Mouse (Mus musculus) urinary bladder, postnatal 36 days (tissue): ENCODE measurements around the gene Kremen1.

Experiments used
- DNase-seq, 2 experiments: peaks; one replicate each; pipeline ENCODE4 v3.0.0; 2022; ENCODE audit warnings: low spot score in 2 of 2, mixed read lengths in 1 of 2

Gene Kremen1

DNA sequence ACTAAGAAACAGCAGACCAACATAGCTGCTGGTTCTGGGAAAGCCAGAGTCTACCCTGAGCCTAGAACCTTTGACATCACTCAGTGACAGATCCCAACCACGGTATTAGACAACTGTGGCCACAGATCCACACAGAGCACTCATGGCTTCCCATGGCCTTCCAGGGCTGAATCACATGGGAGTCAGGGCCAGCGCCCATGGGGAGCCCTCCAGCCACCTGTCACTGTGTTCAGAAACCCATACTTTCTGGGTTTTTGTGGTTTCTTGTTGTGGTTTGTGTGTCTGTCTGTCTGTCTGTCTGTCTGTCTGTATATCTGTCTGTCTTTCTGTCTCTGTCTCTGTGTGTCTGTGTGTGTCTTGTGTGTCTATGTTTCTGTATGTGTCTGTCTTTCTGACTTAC lies 85.5 kb downstream of the Kremen1 start:
- no peak for DNase-seq

DNA sequence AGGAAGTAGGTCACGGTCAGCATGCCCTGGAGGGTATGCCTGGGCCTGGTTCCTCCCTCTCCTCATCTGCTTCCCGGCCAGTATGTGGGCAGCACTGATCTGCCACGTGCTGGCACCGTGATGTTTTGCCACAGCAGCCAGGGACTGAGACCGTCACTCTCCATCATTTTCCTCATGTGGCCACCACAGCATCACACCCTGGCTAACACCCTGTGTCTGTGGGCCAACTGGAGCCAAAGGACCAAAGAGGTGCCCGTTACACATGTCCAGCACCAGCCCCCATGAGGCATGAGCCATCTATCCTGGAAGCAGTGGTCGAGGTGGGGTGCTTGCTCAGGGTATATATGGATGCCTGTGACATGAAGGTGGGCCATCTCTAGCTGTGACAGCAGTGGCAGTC lies 86.2 kb downstream of the Kremen1 start:
- no peak for DNase-seq

DNA sequence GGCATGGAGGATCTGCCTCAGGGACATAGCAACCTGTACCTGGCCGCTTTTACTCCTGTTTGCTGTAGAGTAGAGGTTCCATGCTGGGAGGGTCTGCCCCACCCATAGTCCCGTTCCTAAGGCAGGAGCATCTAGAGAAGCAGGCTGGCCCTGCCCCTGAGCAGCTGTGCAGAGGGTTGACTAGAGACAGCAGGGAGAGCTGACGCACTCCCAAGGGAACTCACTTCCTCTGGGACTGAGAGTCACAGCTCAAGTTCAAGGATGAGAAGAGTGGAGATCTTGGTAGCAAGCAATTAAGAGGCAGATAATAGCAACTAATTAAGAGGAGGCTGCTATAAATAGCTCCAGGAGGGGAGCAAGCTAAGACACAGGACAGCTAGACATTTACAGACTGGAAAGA lies 88.5 kb downstream of the Kremen1 start:
- no peak for DNase-seq

DNA sequence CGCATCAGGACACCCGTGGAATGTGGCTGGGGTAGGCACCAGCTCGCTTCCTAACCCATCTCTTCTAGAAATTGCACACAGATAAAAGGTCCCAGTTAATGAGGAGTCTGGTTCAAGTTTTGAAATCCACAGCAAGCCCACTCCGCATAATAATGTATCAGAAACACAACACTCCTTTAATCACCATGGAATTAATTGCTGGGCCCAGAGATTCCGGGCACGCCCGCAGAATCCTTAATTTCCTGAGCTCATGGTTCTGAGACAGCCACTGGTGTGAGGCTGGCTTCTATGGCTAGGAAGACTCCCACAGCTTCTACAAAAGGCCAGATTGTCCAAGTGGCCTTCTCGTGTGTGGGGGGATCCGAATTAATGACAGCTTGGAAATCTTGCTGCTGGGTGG lies 94.0 kb downstream of the Kremen1 start:
- no peak for DNase-seq

DNA sequence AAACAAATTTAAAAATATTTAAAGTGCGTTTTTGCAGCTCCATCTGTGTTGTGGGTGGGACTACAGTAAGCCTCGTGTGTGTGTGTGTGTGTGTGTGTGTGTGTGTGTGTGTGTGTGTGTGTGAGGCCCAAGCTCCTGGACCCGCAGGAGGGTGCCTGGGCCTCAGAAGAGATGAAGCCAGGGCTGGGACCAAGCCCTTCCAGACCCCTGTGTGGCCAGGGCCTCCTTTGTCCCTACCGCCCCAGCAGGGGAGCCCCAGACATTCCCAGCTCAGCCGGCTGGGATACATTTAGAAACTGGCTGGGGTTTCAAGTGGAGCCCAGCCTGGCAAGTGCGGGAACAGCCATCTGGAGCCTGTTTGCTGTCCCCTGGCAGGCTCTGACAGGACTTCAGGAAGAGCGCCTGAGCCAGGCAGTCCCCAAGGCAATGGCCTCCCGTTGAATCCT lies 95.9 kb downstream of the Kremen1 start:
- DNase-seq = no peak

DNA sequence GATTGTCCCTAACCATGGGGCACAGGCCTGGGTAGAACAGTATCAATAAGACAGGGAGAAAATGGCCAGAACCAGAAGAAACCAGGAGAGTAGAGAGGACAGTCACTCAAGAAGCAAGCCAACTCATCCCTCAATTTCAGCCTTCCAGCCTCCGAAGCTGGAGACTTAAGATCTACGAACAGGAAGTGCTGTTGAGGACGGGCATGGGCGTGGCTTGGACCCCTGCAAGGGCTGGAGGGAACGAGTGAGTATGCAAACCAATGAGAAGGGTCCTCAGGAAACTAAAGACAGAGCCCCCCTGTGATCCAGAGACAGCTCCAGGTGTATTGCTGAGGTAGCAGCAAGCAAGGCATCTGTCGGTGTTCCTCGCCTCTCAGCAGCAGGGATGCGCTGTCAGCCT lies 97.0 kb downstream of the Kremen1 start:
- DNase-seq = no peak

DNA sequence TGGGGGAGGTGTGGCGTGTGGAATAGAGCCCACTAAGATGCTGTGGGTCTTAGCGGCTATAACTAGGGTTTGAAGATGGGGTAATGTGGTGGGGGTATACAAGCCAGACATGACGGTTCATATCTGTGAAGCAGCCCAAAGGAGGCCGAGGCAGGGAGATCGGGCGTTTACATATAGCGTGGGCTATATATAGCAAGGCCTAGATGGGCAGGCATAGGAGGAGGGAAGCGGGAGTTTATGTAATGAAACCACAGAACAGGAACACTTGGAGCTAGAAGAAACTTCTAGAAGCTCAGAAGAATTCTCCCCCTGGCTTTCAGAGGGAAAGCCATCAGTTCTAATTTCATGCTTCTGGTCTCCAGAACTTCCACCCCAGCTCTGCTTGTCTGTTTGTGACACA lies 97.9 kb downstream of the Kremen1 start:
- DNase-seq = no peak

DNA sequence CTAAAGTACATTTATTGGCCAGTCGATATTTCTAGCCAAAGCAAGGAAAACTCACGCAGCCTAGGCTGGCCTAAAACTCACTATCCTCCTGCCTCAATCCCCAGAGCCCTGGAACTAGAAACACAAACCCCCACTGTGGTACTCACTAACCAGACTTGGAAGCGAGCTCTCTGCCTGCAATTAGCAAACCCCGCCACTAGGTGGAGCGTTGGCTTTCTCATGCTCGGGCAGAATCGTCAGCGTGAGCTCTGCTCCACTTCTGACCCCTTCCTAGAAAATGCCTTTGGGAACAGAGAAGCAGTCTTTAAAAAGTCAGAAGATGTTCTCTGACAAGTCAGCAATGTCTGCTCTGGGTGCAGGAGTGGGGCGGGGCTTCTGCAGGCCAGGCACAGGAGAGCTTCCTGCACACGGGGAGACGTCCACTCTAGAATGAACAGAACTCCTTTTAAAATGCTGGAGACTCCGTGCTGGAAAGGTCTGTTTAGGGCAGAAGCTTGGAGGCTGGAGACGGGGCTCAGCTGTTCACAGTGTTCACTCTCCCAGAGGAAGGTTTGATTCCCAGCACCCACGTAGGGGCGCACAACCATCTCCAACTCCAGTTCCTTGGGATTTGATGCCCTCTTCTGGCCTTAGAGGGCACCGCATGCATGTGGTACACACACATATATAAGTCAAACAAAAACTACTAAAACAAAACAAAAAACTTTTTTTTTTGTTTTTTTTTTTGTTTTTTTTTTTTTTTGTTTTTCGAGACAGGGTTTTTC lies 100.5 kb downstream of the Kremen1 start:
- no peak for DNase-seq

DNA sequence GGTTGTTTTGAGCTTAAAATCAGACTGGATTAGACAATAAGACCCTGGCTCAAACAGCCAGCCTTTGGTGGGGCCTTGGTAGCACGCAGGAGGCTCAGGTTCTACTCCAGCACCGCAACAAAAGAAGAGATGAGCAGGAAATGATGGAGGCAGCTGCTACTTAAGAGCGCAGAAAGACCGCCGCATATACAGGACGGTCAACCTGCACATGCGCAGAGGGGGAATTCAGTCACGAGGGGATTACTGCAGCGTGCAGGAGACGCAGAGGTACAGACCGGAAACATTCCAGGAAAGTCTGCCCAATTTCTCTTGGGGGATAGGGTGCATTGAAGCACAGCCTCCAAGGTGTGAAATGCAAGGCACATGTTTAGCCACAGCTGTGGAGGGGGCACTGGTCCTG lies 103.3 kb downstream of the Kremen1 start:
- no peak for DNase-seq

DNA sequence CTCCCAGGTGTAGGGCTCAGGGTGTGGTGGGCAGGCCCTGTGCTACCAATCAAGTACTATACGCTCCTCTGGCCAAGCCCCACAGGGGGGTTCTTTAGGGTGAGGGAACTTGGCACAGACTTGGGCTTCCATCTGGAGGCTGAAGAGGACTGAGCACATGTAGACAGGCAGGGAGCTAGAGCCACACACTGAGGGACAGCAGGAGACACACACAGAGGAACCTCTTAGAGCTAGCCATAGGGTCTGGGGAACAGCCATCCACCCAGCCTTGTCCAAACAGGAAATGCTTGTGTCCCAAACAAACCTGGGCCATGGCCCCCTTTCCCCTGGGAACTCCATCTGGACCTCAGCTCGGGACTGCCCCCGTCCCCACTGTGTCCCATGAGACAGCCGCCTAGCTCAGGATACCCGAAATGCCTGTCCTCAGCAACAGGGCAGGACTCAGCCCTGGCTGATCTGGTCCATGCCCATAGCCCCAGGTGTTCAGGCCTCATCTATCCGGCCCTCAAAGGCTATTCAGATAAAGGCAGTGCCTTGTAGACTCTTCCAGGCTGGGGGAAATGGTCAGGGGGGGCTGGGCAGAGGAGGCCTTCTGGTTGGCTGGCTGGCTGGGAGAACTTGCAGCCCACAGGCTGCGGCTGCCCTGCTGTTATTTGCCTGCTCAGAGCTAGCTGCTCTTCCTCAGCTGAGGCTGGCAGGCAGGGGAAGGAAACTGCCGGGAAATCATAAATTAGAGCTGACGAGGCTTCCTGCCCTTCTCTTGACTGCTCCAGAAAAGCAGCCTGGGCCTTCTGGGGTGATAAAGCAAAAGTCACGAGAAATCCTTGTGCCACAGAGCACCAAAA lies 106.2 kb downstream of the Kremen1 start:
- no peak for DNase-seq

DNA sequence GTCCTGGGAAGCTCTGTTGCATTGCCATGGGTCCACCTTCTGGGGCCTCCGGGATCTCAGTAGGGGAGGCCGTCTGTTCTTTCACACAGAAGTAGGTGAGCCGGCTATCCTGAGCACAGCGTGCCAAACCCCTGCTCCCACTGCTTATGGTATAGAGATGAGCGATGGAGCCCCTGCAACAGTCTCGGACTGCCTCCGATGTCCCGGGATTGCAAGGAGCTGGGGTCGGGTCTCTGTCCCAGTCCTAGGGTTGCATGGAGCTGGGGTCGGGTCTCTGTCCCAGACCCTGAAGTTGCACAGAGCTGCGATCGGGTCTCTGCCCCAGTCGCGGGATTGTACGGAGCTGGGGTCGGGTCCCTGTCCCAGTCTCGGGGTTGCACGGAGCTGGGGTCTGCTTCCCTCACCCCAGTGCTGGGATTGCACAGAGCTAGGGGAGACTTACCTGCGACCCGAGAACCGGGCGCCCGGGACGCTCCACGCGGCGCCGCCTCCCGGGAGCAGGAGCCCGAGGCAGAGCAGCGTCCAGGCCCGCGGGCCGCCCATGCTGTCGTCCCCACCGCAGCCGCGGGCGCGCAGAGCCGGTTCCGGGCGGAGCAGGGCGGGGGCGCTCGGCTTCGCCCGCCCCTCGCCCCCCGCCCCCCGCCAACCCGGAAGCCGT lies 109.5 kb downstream of the Kremen1 start, which contains the start of gene Emid1:
TSS of gene Emid1 (minus strand) at position 578 of the 658 bp plus-strand sequence.
- no peak for DNase-seq

DNA sequence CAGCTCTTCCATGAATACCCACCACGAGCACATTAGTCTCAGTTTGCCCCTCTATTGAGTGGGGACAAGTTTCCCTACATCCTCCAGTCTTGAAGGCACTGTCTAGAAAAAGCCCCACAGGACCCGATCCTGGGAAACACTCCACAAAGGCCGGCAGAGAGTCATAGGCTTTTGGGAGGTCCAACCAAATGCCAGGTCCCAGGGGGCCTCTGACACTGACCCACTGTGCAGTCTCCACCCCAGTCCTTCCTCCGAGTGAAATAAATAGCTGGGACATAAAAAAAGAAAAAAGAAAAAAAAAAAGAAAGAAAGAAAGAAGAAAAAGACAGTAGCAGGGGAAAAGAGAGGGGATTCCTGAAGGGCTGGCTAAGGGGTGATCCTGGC lies 110.1 kb downstream of the Kremen1 start:
- no peak for DNase-seq

DNA sequence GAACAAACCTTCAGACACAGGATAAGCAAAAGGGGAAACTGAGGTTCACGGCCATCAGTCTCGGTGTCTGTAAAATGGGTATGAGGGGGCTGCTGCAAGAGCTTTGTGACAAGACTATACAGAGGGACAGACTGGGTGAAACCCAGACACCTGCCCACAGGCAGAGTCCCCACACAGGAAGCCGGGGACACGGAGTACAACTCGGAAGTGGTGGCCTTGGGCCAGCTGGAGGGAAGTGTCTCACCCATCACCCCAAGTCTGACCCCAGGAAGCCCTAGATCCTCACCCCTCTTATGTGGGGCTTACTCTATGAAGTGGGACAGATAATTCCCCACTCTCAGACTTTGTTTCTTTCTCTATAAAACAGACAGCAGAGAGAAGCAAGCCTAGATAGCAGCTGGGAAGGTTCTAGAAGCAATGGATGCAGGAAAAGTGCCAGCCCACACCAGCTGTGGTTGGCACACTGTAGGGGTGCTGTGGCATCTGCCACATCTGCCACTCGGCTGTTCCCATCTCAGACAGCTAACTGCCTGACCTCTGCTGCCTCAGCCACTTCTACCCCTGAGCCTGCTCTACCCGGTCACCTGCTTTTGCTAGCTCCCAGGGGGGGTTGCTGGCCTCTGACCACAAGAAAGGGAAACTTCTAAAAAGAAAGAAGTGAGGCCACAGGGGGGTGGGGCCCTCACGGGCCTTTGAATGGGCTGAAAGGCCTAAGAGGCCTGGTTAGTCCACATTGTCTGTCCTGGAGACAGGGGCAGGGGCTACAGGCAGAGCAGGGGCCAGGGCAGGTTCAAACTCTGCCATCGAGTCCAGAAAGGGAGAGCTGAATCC lies 110.7 kb downstream of the Kremen1 start:
- DNase-seq = no peak

DNA sequence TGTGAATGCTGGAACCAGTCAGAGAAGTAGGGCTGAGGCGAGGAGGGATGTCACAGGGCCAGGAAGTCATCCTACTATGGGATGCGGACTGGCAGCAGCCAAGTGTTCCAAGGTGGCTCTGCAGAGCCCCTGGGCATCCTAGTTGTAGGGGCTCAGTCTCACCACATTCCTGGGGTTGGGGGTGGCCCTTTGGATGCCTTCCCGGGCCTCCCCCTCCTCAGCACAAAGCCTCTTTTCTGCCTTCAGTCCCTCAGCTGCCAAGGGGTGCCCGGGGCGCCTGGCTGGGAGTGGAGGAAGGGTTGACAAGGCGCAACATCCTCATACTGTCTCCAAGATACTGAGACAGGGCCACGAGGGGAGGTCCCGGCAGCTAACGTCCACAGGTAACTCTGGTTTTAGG lies 111.4 kb downstream of the Kremen1 start:
- DNase-seq = no peak

DNA sequence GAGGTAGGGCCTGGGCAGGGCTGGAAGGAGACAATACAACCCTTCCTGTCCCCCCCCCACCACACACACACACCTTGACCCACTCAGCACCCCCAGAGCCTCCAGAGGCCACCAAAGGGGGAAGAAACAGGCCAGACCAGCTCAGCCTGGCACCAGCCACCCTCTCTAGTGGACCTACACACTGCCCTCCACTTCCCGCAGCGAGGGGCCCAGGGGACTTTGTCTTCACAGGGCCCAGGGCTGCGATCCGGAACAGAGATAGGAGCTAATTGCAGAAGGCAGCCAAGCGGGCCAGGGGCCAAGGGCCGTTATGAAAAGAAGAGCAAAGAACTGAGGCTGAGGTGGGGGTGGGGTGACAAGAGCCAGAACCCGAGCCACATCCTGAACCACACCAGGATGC lies 112.1 kb downstream of the Kremen1 start:
- DNase-seq = peak; percentile 59 to 74

DNA sequence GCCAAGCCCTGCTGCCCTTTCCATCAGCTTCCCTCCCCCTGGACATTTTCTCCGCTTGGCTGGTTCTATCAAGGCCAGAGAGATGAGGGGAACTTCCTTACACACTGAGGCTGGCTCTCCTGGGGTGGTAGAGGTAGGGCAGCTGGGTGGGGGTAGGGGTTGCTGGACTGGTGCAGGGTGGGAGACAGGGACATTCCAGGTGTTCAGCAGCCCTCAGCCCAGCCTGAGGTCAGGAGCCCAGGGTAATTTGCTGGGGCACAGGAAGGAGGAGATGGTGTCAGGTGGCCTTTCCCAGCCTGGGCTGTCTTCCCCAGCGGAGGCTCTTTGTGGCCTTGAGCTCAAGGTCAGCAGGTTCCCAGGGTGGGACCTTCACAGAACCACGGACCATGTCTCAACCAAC lies 115.8 kb downstream of the Kremen1 start:
- no peak for DNase-seq

DNA sequence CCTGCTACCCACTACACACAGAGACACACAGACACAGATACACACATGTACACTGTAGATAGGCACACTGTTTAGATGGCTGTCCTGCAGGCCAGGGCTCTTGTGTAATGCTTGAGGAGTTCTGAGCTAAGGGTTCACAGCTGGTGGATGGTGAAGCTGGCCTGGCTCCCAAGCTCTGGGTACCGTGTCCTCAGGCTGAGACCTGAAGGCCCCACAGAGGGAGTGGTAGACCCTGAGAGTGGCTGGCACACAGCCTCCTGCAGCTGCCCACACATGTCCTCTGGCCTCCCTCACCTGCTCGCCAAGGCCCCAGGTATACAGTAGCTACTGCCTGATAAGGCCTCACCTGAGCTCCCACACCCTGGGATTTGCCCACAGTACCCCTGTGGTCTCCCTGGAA lies 119.4 kb downstream of the Kremen1 start:
- DNase-seq = no peak
